Comparison of ENCODE assay signal across 22 mouse cellular contexts in the genomic region with DNA sequence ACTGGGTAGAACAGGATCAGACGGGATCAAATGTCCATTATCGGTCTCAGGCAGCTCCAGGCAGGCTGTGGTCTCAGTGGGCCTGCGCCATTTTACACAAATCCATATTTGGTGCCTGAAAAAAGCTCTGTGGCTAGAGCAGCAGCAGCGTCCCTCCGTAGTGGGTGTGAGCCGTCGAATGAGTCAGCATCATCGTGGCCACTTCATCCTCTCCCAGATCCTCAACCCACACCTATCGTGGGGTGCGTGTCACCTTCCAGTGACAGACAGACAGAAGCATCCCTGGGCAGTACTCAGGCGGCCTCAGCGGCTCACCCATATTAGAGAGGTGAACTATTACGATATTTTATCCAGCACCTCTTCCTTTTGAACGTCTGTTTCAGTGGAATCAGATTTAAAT.
"Had no signal": no experiment of that assay in that cellular context is flagged by ENCODE, and none has a peak within 500 bp of the region (broad histone marks: within the 10 kb centered on the region; RNA-seq: fewer than 3 reads in every experiment).

No protein-coding gene starts in this region.

- H3K36me3 ChIP-seq: intestine, embryonic 15.5 days; kidney, embryonic 15.5 days; limb, embryonic 12.5 days; limb, embryonic 15.5 days; midbrain, embryonic 12.5 days; midbrain, embryonic 15.5 days; neural tube, embryonic 12.5 days; neural tube, embryonic 15.5 days; stomach, embryonic 15.5 days had no signal

- H3K4me3 ChIP-seq: intestine, embryonic 15.5 days; kidney, embryonic 15.5 days; limb, embryonic 12.5 days; limb, embryonic 15.5 days; midbrain, embryonic 12.5 days; midbrain, embryonic 15.5 days; neural tube, embryonic 12.5 days; neural tube, embryonic 15.5 days; stomach, embryonic 15.5 days had no signal

- H3K9me3 ChIP-seq: intestine, embryonic 15.5 days; kidney, embryonic 15.5 days; limb, embryonic 12.5 days; limb, embryonic 15.5 days; midbrain, embryonic 12.5 days; midbrain, embryonic 15.5 days; neural tube, embryonic 12.5 days; neural tube, embryonic 15.5 days; stomach, embryonic 15.5 days had no signal

- DNase-seq: kidney, adult 11 months; kidney, adult 8-10 months; kidney, postnatal 10 days; kidney, postnatal 36 days; layer of hippocampus, postnatal 36 days; liver, postnatal 0 days; lung, embryonic 14.5 days; spleen, adult 18-20 months; thymus, adult 18-20 months; thymus, postnatal 36 days had no signal

- H3K4me1 ChIP-seq: intestine, embryonic 15.5 days; limb, embryonic 15.5 days; stomach, embryonic 15.5 days had no signal

- H3K27me3 ChIP-seq: intestine, embryonic 15.5 days; kidney, embryonic 15.5 days; limb, embryonic 12.5 days; limb, embryonic 15.5 days; midbrain, embryonic 15.5 days; neural tube, embryonic 12.5 days; neural tube, embryonic 15.5 days; stomach, embryonic 15.5 days had no signal

- H3K27ac ChIP-seq: intestine, embryonic 15.5 days; kidney, embryonic 15.5 days; limb, embryonic 12.5 days; limb, embryonic 15.5 days; liver, embryonic 14.5 days; macrophage; midbrain, embryonic 12.5 days; midbrain, embryonic 15.5 days; neural tube, embryonic 12.5 days; neural tube, embryonic 15.5 days; stomach, embryonic 15.5 days had no signal

- ATAC-seq: intestine, embryonic 15.5 days; liver, postnatal 0 days; lung, postnatal 0 days; midbrain, embryonic 15.5 days had no signal
